Mouse (Mus musculus) neural tube, embryonic 12.5 days (tissue): ENCODE data around the gene Fry. TPM values are rescaled to one million over a fixed set of nuclear protein-coding genes. Genes with fewer than 3 reads are reported as not detected.
A peak's percentile ranks its signal among the peaks of the same experiment; 100 is the strongest.

Experiments used
- ATAC-seq: fragments of 200-750 bp; cut with Nextera tagmentation; 2 replicates; pipeline ENCODE4 v1.8.0; 2017; ENCODE audit warnings: low read depth, mild to moderate bottlenecking, moderate TSS enrichment, moderate library complexity; ENCODE audit not compliant: low FRiP score
- H3K27ac ChIP-seq: fragments of 300-500 bp; sonication (generic); 2 replicates; pipeline ENCODE4 v1.5.1; 2016
- H3K27me3 ChIP-seq: fragments of 300-500 bp; sonication (generic); replicated peaks from 2 replicates; pipeline ENCODE4 v1.6.1; 2016; ENCODE audit warnings: mild to moderate bottlenecking
- H3K36me3 ChIP-seq: fragments of 300-500 bp; sonication (generic); 2 replicates; pipeline ENCODE4 v1.6.1; 2016; ENCODE audit warnings: mild to moderate bottlenecking
- H3K4me1 ChIP-seq: fragments of 300-500 bp; sonication (generic); 2 replicates; pipeline ENCODE4 v1.6.1; 2016
- H3K4me2 ChIP-seq: fragments of 300-500 bp; sonication (generic); replicated peaks from 2 replicates; pipeline ENCODE4 v1.6.1; 2016; ENCODE audit warnings: mild to moderate bottlenecking
- H3K4me3 ChIP-seq: fragments of 300-500 bp; sonication (generic); 2 replicates; pipeline ENCODE4 v1.5.1; 2016
- H3K9ac ChIP-seq: fragments of 300-500 bp; sonication (generic); 2 replicates; pipeline ENCODE4 v1.6.1; 2016; ENCODE audit warnings: mild to moderate bottlenecking
- H3K9me3 ChIP-seq: fragments of 300-500 bp; sonication (generic); 2 replicates; pipeline ENCODE4 v1.6.1; 2016; ENCODE audit warnings: mild to moderate bottlenecking
- WGBS: fragments of 180-500 bp; shearing (Covaris S2); methylation state at CpG from one replicate; pipeline ENCODE4 v1.1.7; 2016; 5-methylcytosine and 5-hydroxymethylcytosine counted together
- polyA plus RNA-seq: library from polyadenylated mRNA; unstranded; fragments of >200 nt; fragmentation: Nextera tagmentation; extraction: Ambion mirVana; gene quantifications from 2 replicates; pipeline ENCODE4 v1.2.1, GENCODE M21; 2016

The Fry gene
- polyA plus RNA-seq, 1 experiment from 2014 or later, result 31.9 TPM

GRCm38 (mm10) chr5:150114778-150115177, 3.7 kb upstream of the Fry start:
- Histone ChIP-seq H3K4me2 (no peak overlapping the region), H3K27ac (no peak overlapping the region), H3K4me1 (peaks cover 13% of the 10 kb centered on the region), H3K9me3 (peaks cover 13% of the 10 kb centered on the region; the same call in 1 of the 2 replicates), H3K9ac (no peak overlapping the region), H3K27me3 (no peaks in the 10 kb centered on the region), H3K4me3 (no peak overlapping the region), H3K36me3 (no peaks in the 10 kb centered on the region)
- no peak for ATAC-seq
- WGBS, result 91% methylated on average over 4 of the region's 4 CpGs

GRCm38 (mm10) chr5:150115271-150116092, 3.0 kb upstream of the Fry start:
- Histone ChIP-seq H3K36me3 (no peaks in the 10 kb centered on the region), H3K9ac (no peak overlapping the region), H3K4me1 (peaks cover 13% of the 10 kb centered on the region), H3K9me3 (peaks cover 13% of the 10 kb centered on the region; the same call in 1 of the 2 replicates), H3K4me2 (peak overlapping the region; percentile 20), H3K27me3 (no peaks in the 10 kb centered on the region), H3K4me3 (no peak overlapping the region), H3K27ac (0 out of 2 replicates have a peak overlapping the region, but pooled peaks have one; percentile 10)
- WGBS, result 52% methylated on average over 16 of the region's 16 CpGs
- 0 out of 2 replicates have a peak, but pooled peaks have one; percentile 19 for ATAC-seq

- Histone ChIP-seq H3K36me3 (no peaks in the 10 kb centered on the region), H3K9me3 (peaks cover 13% of the 10 kb centered on the region; the same call in 1 of the 2 replicates), H3K27ac (no peak overlapping the region), H3K4me1 (peaks cover 13% of the 10 kb centered on the region), H3K4me2 (peak overlapping the region; percentile 20; the same call in 1 of the 2 replicates), H3K9ac (no peak overlapping the region), H3K4me3 (no peak overlapping the region), H3K27me3 (no peaks in the 10 kb centered on the region)
- 79% methylated on average over 9 of the region's 9 CpGs for WGBS
- ATAC-seq, result no peak
Observed at GRCm38 (mm10) chr5:150116216-150116905, 2.1 kb upstream of the Fry start.

GRCm38 (mm10) chr5:150116906-150117216, 1.6 kb upstream of the Fry start:
- H3K9me3 ChIP-seq, result peaks cover 13% of the 10 kb centered on the region; the same call in 1 of the 2 replicates
- 90% methylated on average over 6 of the region's 6 CpGs for WGBS

GRCm38 (mm10) chr5:150118124-150118454, 356 bp upstream of the Fry start:
- no peaks in the 10 kb centered on the region for H3K36me3 ChIP-seq
- ATAC-seq, result no peak
- no peak overlapping the region for H3K27ac ChIP-seq
- H3K9ac ChIP-seq, result peak overlapping the region; percentile 73; the same call in 1 of the 2 replicates
- H3K27me3 ChIP-seq, result no peaks in the 10 kb centered on the region
- H3K4me2 ChIP-seq, result peak overlapping the region; percentile 73
- H3K9me3 ChIP-seq, result peaks cover 13% of the 10 kb centered on the region; the same call in 1 of the 2 replicates
- WGBS, result 20% methylated on average over 8 of the region's 8 CpGs
- peak overlapping the region; percentile 75 for H3K4me3 ChIP-seq
- peaks cover 13% of the 10 kb centered on the region for H3K4me1 ChIP-seq

More at GRCm38 (mm10) chr5:150116906-150117216, 1.6 kb upstream of the Fry start:
- no peaks in the 10 kb centered on the region for H3K36me3 ChIP-seq
- H3K4me1 ChIP-seq, result peaks cover 13% of the 10 kb centered on the region
- no peak overlapping the region for H3K9ac ChIP-seq
- H3K27ac ChIP-seq, result no peak overlapping the region
- no peak for ATAC-seq
- H3K4me2 ChIP-seq, result no peak overlapping the region
- no peaks in the 10 kb centered on the region for H3K27me3 ChIP-seq
- no peak overlapping the region for H3K4me3 ChIP-seq

- Histone ChIP-seq H3K27me3 (no peaks in the 10 kb centered on the region), H3K27ac (no peak overlapping the region), H3K4me2 (no peak overlapping the region), H3K9me3 (0 out of 2 replicates have a peak, but pooled peaks cover 9% of the 10 kb centered on the region), H3K9ac (no peak overlapping the region), H3K36me3 (no peaks in the 10 kb centered on the region), H3K4me3 (no peak overlapping the region), H3K4me1 (peaks cover 6% of the 10 kb centered on the region)
- WGBS, result 92% methylated on average over 8 of the region's 8 CpGs
- no peak for ATAC-seq
Observed at GRCm38 (mm10) chr5:150120676-150121075, 2.2 kb downstream of the Fry start.

GRCm38 (mm10) chr5:150122095-150122494, 3.6 kb downstream of the Fry start:
- H3K4me3 ChIP-seq, result no peak overlapping the region
- H3K9ac ChIP-seq, result no peak overlapping the region
- H3K27me3 ChIP-seq, result no peaks in the 10 kb centered on the region
- no peak for ATAC-seq
- H3K9me3 ChIP-seq, result 0 out of 2 replicates have a peak, but pooled peaks cover 5% of the 10 kb centered on the region
- no peaks in the 10 kb centered on the region for H3K4me1 ChIP-seq
- no peaks in the 10 kb centered on the region for H3K36me3 ChIP-seq
- no peak overlapping the region for H3K4me2 ChIP-seq
- WGBS, result 79% methylated on average over 4 of the region's 4 CpGs
- no peak overlapping the region for H3K27ac ChIP-seq

- H3K27me3 ChIP-seq, result no peaks in the 10 kb centered on the region
- 80% methylated on average over 2 of the region's 2 CpGs for WGBS
- H3K9ac ChIP-seq, result no peak overlapping the region
- no peak for ATAC-seq
- no peak overlapping the region for H3K4me3 ChIP-seq
- H3K36me3 ChIP-seq, result no peaks in the 10 kb centered on the region
- no peak overlapping the region for H3K27ac ChIP-seq
- H3K9me3 ChIP-seq, result 0 out of 2 replicates have a peak, but pooled peaks cover under 1% of the 10 kb centered on the region
- no peaks in the 10 kb centered on the region for H3K4me1 ChIP-seq
- no peak overlapping the region for H3K4me2 ChIP-seq
Observed at GRCm38 (mm10) chr5:150122571-150122970, 4.1 kb downstream of the Fry start.

- Histone ChIP-seq H3K27me3 (no peaks in the 10 kb centered on the region), H3K36me3 (no peaks in the 10 kb centered on the region), H3K4me2 (no peak overlapping the region), H3K9ac (no peak overlapping the region), H3K27ac (no peak overlapping the region), H3K9me3 (no peaks in the 10 kb centered on the region), H3K4me1 (no peaks in the 10 kb centered on the region), H3K4me3 (no peak overlapping the region)
- no peak for ATAC-seq
- 81% methylated on average over 9 of the region's 9 CpGs for WGBS
Observed at GRCm38 (mm10) chr5:150125920-150126319, 7.5 kb downstream of the Fry start.

GRCm38 (mm10) chr5:150128432-150128831, 10.0 kb downstream of the Fry start:
- no peaks in the 10 kb centered on the region for H3K27me3 ChIP-seq
- WGBS, result 76% methylated on average over 8 of the region's 8 CpGs
- H3K4me1 ChIP-seq, result no peaks in the 10 kb centered on the region
- ATAC-seq, result no peak
- no peaks in the 10 kb centered on the region for H3K9me3 ChIP-seq
- no peak overlapping the region for H3K27ac ChIP-seq
- no peaks in the 10 kb centered on the region for H3K36me3 ChIP-seq
- H3K4me3 ChIP-seq, result no peak overlapping the region
- no peak overlapping the region for H3K9ac ChIP-seq
- no peak overlapping the region for H3K4me2 ChIP-seq

- H3K27ac ChIP-seq, result no peak overlapping the region
- 74% methylated on average over 7 of the region's 7 CpGs for WGBS
- H3K9me3 ChIP-seq, result no peaks in the 10 kb centered on the region
- H3K36me3 ChIP-seq, result no peaks in the 10 kb centered on the region
- ATAC-seq, result no peak
- no peaks in the 10 kb centered on the region; the same call in 1 of the 2 replicates for H3K27me3 ChIP-seq
- H3K4me1 ChIP-seq, result no peaks in the 10 kb centered on the region
- H3K4me2 ChIP-seq, result no peak overlapping the region
- no peak overlapping the region for H3K4me3 ChIP-seq
- H3K9ac ChIP-seq, result no peak overlapping the region
Observed at GRCm38 (mm10) chr5:150130144-150130543, 11.7 kb downstream of the Fry start.

- Histone ChIP-seq H3K36me3 (no peaks in the 10 kb centered on the region), H3K9ac (no peak overlapping the region), H3K9me3 (no peaks in the 10 kb centered on the region), H3K4me2 (no peak overlapping the region), H3K4me3 (no peak overlapping the region), H3K27ac (no peak overlapping the region), H3K4me1 (no peaks in the 10 kb centered on the region), H3K27me3 (no peaks in the 10 kb centered on the region; the same call in 1 of the 2 replicates)
- WGBS, result 80% methylated on average over 7 of the region's 7 CpGs
- no peak for ATAC-seq
Observed at GRCm38 (mm10) chr5:150131166-150131565, 12.7 kb downstream of the Fry start.
